Mouse (Mus musculus): Measurements from ENCODE around the gene Gm20696.

DNA sequence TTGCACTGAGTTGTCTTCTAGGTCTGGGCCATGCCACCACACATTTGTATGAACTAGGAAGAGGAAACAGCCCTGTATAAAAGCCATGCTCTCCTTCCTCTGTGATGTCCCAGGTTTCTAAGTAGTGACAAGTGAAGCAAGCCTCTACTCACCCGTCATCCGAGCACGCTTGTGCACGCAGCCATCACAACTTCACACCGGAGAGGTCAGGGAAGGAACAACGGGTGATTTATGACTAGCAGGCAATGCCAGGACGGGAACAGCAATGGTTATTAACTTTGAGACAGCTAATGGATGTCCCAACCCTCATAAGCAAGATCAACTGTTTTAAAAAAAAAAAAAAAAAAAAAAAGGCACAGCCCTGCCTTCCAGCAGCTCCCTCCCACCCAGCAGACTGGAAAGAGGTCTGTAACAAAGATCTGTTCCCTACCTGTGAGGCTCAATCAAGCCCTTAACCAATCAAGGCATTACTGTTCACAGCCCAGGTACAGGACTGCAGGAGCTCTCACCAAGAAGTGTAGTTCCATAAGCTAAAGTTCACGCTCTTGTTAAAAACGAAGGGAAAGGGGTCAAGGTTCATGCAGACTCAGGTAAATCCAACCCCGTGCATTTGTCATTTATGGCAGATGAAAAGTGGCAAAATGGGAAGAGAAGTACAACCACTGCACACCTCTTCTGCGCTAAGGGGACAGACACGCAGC lies 197.3 kb downstream of the Gm20696 start:
- TF ChIP-seq POLR2A (IDR thresholded peaks at IDR 0.05; ENCODE audit: insufficient read depth, low read length) (no peak), CTCF (IDR thresholded peaks at IDR 0.05; ENCODE audit: low read depth, low read length) (no peak)

Measured in ES-Bruce4 (cell line).